Mouse (Mus musculus): ENCODE results near the gene Olfr889.
"Not testable (repeated sequence)": the region's sequence is repeated elsewhere in the genome, so short reads cannot be mapped to it uniquely, and the experiment has no call there.

Gene Olfr889

GRCm38 (mm10) chr9:38114898-38115297 lies at the start of gene Olfr889:
Olfr889 (plus strand) TSS chr9:38115198.
- DNase-seq (ENCODE audit: low spot score in 2 of 2): no peak

DNA sequence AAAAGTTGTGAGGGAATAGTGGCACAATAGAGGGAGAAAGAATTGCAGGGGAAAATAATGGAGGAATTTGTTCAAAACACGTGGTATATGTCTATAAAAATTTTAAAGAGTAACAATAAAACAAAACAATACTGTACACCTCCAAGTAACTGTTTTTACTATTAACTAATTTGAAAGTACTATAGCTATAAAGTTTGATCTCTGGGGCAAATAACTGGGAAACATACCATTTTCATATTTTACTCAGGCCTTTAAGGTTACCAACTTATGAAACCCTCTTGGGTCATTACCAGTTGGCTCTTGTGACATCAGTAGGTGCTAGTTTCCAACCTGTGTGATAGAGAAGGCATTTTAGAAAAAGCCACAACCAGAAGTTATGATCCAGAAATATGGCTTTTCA lies 31.2 kb upstream of the Olfr889 start, which contains the start of gene Olfr887:
Gene Olfr887, plus strand, starts transcription at position 301 of the 400 bp plus-strand sequence.
- no peak for DNase-seq (ENCODE audit: low spot score in 2 of 2)

DNA sequence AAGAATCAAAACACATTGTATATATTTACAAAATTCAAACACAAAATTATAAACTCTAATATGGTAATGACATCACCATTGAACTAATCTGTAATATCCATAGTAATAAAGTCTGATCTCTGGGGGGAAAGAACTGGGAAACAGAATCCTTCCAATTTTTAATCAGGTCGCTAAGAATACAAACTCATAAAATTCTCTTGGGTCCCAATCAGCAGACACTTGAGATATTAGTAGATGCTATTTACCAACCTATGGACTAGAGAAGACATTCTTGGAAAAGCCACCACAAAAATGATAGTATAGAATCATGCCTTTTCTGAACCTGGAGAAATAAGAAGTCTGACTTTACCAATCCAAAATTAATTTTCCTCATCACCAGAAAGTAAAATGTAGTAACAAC lies 7.2 kb upstream of the Olfr889 start, which contains the start of gene Olfr888:
Gene Olfr888, plus strand, starts transcription at position 301 of the 400 bp plus-strand sequence.
- no peak for DNase-seq (ENCODE audit: low spot score in 2 of 2)

DNA sequence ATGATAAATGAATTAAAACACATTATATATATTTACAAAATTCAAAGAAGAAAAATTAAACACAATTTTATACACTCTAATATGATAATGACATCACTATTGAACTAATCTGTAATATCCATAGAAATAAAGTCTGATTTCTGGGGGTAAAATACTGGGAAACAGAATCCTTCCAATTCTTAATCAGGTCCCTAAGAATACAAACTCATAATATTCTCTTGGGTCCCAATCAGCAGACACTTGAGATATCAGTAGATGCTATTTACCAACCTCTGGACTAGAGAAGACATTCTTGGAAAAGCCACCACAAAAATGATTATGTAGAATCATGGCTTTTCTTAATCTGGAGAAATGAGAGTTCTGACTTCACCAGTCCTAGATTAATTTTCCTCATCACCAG lies 27.2 kb downstream of the Olfr889 start, which contains the start of gene Olfr890:
Gene Olfr890, plus strand, starts transcription at position 301 of the 400 bp plus-strand sequence.
- no peak for DNase-seq (ENCODE audit: low spot score in 2 of 2)

DNA sequence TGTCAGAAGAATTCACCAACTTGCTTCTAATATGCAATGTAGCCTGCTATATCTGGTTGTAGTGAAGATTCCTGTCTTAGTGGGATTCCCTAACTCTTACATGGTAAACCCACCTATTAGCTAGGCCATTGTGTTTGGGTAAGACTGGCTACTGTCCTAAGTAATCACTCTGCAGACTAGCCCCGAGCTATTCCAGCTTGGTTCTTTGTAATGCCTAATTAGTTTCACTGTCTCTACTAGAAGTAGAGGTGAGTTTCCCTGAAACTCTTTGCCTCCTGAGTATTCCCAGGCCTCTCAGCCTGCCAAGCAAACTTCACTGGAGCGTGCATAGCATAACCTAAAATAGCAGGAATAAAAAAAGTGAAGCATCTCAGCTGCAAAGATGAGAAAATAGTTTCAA lies 53.3 kb downstream of the Olfr889 start:
- DNase-seq (ENCODE audit: low spot score in 2 of 2): not testable (repeated sequence)
